Mouse (Mus musculus) hindbrain, postnatal 0 days (tissue): ENCODE data around the gene 4930486L24Rik. TPM values are rescaled to one million over a fixed set of nuclear protein-coding genes. Genes with fewer than 3 reads are reported as not detected.
"Not testable (repeated sequence)": the region's sequence is repeated elsewhere in the genome, so short reads cannot be mapped to it uniquely, and the experiment has no call there.

ENCODE experiments used
- ATAC-seq: fragments of 200-750 bp; cut with Nextera tagmentation; 2 replicates; pipeline ENCODE4 v1.8.0; 2017; ENCODE audit warnings: mild to moderate bottlenecking, moderate TSS enrichment, moderate library complexity
- DNase-seq: peaks from one replicate; pipeline ENCODE4 v3.0.0-alpha.2; 2015; ENCODE audit warnings: low spot score
- H3K27ac ChIP-seq: fragments of 300-500 bp; sonication (generic); 2 replicates; pipeline ENCODE4 v1.5.1; 2014; ENCODE audit warnings: mild to moderate bottlenecking
- H3K27me3 ChIP-seq: fragments of 300-500 bp; sonication (generic); 2 replicates; pipeline ENCODE4 v1.6.1; 2014; ENCODE audit warnings: low read length, mixed read lengths; ENCODE audit not compliant: insufficient read depth
- H3K36me3 ChIP-seq: fragments of 300-500 bp; sonication (generic); 2 replicates; pipeline ENCODE4 v1.6.1; 2014; ENCODE audit warnings: low read length, mixed read lengths; ENCODE audit not compliant: insufficient read depth
- H3K4me1 ChIP-seq: fragments of 300-500 bp; sonication (generic); 2 replicates; pipeline ENCODE4 v1.6.1; 2014; ENCODE audit warnings: antibody characterized with exemption, low read length, mixed read lengths; ENCODE audit not compliant: insufficient read depth
- H3K4me2 ChIP-seq: fragments of 300-500 bp; sonication (generic); 2 replicates; pipeline ENCODE4 v1.6.1; 2014; ENCODE audit warnings: low read depth, mild to moderate bottlenecking, low read length, moderate library complexity, mixed read lengths
- H3K4me3 ChIP-seq: fragments of 300-500 bp; sonication (generic); 2 replicates; pipeline ENCODE4 v1.5.1; 2014; ENCODE audit warnings: low read length
- H3K9ac ChIP-seq: fragments of 300-500 bp; sonication (generic); replicated peaks from 2 replicates; pipeline ENCODE4 v1.6.1; 2014; ENCODE audit warnings: mild to moderate bottlenecking, low read length, moderate library complexity, mixed read lengths
- H3K9me3 ChIP-seq: fragments of 300-500 bp; sonication (generic); 2 replicates; pipeline ENCODE4 v1.6.1; 2016; ENCODE audit warnings: low read length, mixed read lengths
- CTCF ChIP-seq: IDR thresholded peaks from 2 replicates; pipeline ENCODE4 v1.5.1; 2016; ENCODE audit warnings: antibody characterized with exemption, control low read depth, low read depth
- WGBS: fragments of 180-500 bp; shearing (Covaris S2); extraction: QIAGEN DNeasy Blood & Tissue Kit; methylation state at CpG from one replicate; pipeline ENCODE4 v1.1.7; 2014; 5-methylcytosine and 5-hydroxymethylcytosine counted together
- polyA plus RNA-seq: library from polyadenylated mRNA; unstranded; fragments of >200 nt; fragmentation: Nextera tagmentation; extraction: Ambion mirVana; gene quantifications from 2 replicates; pipeline ENCODE4 v1.2.1, GENCODE M21; 2015
- total RNA-seq: library from RNA; depleted of rRNA; stranded (reverse); fragments of >200 nt; gene quantifications from 2 replicates; pipeline ENCODE4 v1.2.3, GENCODE M21; 2014; rRNA removed

4930486L24Rik gene
- total RNA-seq: 0.68 TPM in 1 of 2 replicates, not detected in the other
- polyA plus RNA-seq: 0.14 TPM in 1 of 2 replicates, not detected in the other

- Histone ChIP-seq H3K36me3 (no peaks in the 10 kb centered on the region), H3K4me2 (no peak within 1 kb of the TSS), H3K4me3 (no peak within 1 kb of the TSS), H3K27me3 (no peaks in the 10 kb centered on the region), H3K27ac (no peak within 1 kb of the TSS), H3K9ac (no peak within 1 kb of the TSS), H3K9me3 (no peaks in the 10 kb centered on the region), H3K4me1 (no peaks in the 10 kb centered on the region)
- no peak for TF ChIP-seq CTCF
- WGBS: 63% methylated on average over 1 of the region's 1 CpGs
- DNase-seq: no peak
- ATAC-seq: no peak
These were observed at the start of gene 4930486L24Rik for GRCm38 (mm10) chr13:60864281-60864680. Gene 4930486L24Rik, minus strand, starts transcription at chr13:60864475.

DNA sequence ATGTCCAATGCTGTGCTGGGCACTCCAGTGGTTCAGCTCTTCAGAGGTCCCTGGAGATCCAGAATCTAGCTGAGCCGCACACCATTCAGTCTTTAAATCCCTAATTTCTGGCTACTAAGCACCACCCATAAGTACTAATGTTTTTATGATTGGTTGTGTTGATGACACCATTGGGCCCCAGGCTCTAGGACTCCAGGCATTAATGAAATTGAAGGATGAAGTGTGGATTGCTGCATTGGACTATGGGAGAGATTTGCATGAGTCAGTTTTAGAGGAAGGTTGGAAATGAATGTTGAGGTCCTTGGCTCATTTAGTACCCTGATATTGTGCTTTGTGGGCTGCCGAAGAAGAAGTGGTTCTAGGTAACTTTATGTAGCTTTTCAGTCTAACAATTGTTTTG, 40.5 kb upstream of the 4930486L24Rik start, which contains the start of gene Tpbpb:
TSS of gene Tpbpb (minus strand) at position 101 of the 400 bp plus-strand sequence.
- H3K9me3 ChIP-seq, H3K36me3 ChIP-seq, H3K4me1 ChIP-seq, H3K27me3 ChIP-seq, ATAC-seq, H3K4me2 ChIP-seq, H3K27ac ChIP-seq, H3K9ac ChIP-seq, H3K4me3 ChIP-seq, DNase-seq: not testable (repeated sequence)
- WGBS: 85% methylated on average over 2 of the region's 2 CpGs

GRCm38 (mm10) chr13:60897328-60897727, 33.1 kb upstream of the 4930486L24Rik start, which contains the start of gene Ctla2b:
Gene Ctla2b, minus strand, starts transcription at chr13:60897447.
- no peak for DNase-seq
- no peak within 1 kb of the TSS for H3K9ac ChIP-seq
- no peaks in the 10 kb centered on the region for H3K27me3 ChIP-seq
- no peak for ATAC-seq
- WGBS: 86% methylated on average over 3 of the region's 3 CpGs
- no peaks in the 10 kb centered on the region for H3K9me3 ChIP-seq
- H3K4me3 ChIP-seq: no peak within 1 kb of the TSS
- no peak within 1 kb of the TSS for H3K4me2 ChIP-seq
- no peak within 1 kb of the TSS for H3K27ac ChIP-seq
- H3K36me3 ChIP-seq: no peaks in the 10 kb centered on the region
- H3K4me1 ChIP-seq: no peaks in the 10 kb centered on the region
- TF ChIP-seq CTCF: no peak

DNA sequence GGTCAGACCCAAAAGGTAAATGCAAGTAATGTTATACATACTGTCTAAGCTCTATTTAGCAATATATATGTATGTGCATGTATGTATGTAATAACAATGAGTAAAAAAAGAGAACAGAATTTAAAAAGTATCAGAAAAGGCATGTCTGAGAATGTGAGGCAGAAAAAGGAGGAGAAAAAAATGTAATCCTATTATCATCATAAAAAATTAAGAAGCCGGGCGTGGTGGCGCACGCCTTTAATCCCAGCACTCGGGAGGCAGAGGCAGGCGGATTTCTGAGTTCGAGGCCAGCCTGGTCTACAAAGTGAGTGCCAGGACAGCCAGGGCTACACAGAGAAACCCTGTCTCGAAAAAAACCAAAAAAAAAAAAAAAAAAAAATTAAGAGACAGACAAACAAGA, 32.5 kb upstream of the 4930486L24Rik start, which contains the start of gene Gm49392:
TSS of gene Gm49392 (minus strand) at position 101 of the 400 bp plus-strand sequence.
- not testable (repeated sequence) for H3K4me2 ChIP-seq, H3K4me1 ChIP-seq, H3K27me3 ChIP-seq, H3K9me3 ChIP-seq, ATAC-seq, H3K27ac ChIP-seq, H3K4me3 ChIP-seq, H3K9ac ChIP-seq, H3K36me3 ChIP-seq, DNase-seq
- 90% methylated on average over 8 of the region's 8 CpGs for WGBS

GRCm38 (mm10) chr13:60895406-60896160, 31.3 kb upstream of the 4930486L24Rik start:
- ATAC-seq: no peak
- TF ChIP-seq CTCF: no peak
- no peak for DNase-seq
- H3K27me3 ChIP-seq: no peaks in the 10 kb centered on the region
- no peaks in the 10 kb centered on the region for H3K9me3 ChIP-seq
- no peak overlapping the region for H3K9ac ChIP-seq
- H3K4me1 ChIP-seq: no peaks in the 10 kb centered on the region
- H3K36me3 ChIP-seq: no peaks in the 10 kb centered on the region
- H3K4me2 ChIP-seq: no peak overlapping the region
- no peak overlapping the region for H3K27ac ChIP-seq
- no peak overlapping the region for H3K4me3 ChIP-seq

GRCm38 (mm10) chr13:60892301-60892700, 28.0 kb upstream of the 4930486L24Rik start:
- Histone ChIP-seq H3K4me3 (no peak overlapping the region), H3K36me3 (no peaks in the 10 kb centered on the region), H3K9ac (no peak overlapping the region), H3K9me3 (no peaks in the 10 kb centered on the region; the same call in 1 of the 2 replicates), H3K4me2 (no peak overlapping the region), H3K27me3 (no peaks in the 10 kb centered on the region), H3K27ac (no peak overlapping the region), H3K4me1 (no peaks in the 10 kb centered on the region)
- no peak for TF ChIP-seq CTCF
- no peak for DNase-seq
- no peak for ATAC-seq
- WGBS: 94% methylated on average over 1 of the region's 1 CpGs
